Mouse (Mus musculus) C2C12 (cell line): ENCODE data around the gene Sorl1. TPM values are rescaled to one million over a fixed set of nuclear protein-coding genes. Genes with fewer than 3 reads are reported as not detected.

Experiments used
- H3K27me3 ChIP-seq: one replicate; pipeline ENCODE4 v1.6.1; 2011; ENCODE audit not compliant: control insufficient read depth, insufficient read depth, insufficient read length
- H3K36me3 ChIP-seq: one replicate; pipeline ENCODE4 v1.6.1; 2011; ENCODE audit not compliant: control insufficient read depth, insufficient read depth
- H3K4me3 ChIP-seq: one replicate; pipeline ENCODE4 v1.5.1; 2011; ENCODE audit warnings: mild to moderate bottlenecking, control low read depth; ENCODE audit not compliant: poor library complexity, insufficient read depth, severe bottlenecking
- H3K79me2 ChIP-seq: one replicate; pipeline ENCODE4 v1.6.1; 2011; ENCODE audit not compliant: control insufficient read depth, insufficient read depth
- H3K79me3 ChIP-seq: one replicate; pipeline ENCODE4 v1.6.1; 2011; ENCODE audit warnings: low read depth, control low read depth
- H3ac ChIP-seq: one replicate; pipeline ENCODE3; 2011; ENCODE audit warnings: low read depth; ENCODE audit not compliant: control insufficient read depth, insufficient read length
- CEBPB ChIP-seq: IDR thresholded peaks from one replicate; pipeline ENCODE4 v1.6.1; 2011; ENCODE audit warnings: low read depth, mild to moderate bottlenecking, control low read depth, moderate library complexity
- CTCF ChIP-seq: IDR thresholded peaks from one replicate; pipeline ENCODE4 v1.5.1; 2011; ENCODE audit not compliant: control insufficient read depth, insufficient read depth, insufficient read length
- FOSL1 ChIP-seq: IDR thresholded peaks from one replicate; pipeline ENCODE4 v1.8.0; 2011; ENCODE audit warnings: mild to moderate bottlenecking, low read length; ENCODE audit not compliant: poor library complexity, insufficient read depth, severe bottlenecking
- MAX ChIP-seq: IDR thresholded peaks from one replicate; pipeline ENCODE4 v1.6.1; 2011; ENCODE audit warnings: mild to moderate bottlenecking, control low read depth
- MYOD1 ChIP-seq: IDR thresholded peaks from one replicate; pipeline ENCODE4 v1.6.1; 2011; ENCODE audit warnings: low read depth; ENCODE audit not compliant: control insufficient read depth, insufficient read length
- MYOG ChIP-seq: IDR thresholded peaks from one replicate; pipeline ENCODE4 v1.6.1; 2011; ENCODE audit not compliant: control insufficient read depth, insufficient read length; ENCODE audit errors: extremely low read depth
- USF1 ChIP-seq: IDR thresholded peaks from one replicate; pipeline ENCODE4 v1.6.1; 2011; ENCODE audit warnings: low read depth, mild to moderate bottlenecking, control low read depth, moderate library complexity
- polyA plus RNA-seq: library from polyadenylated mRNA; unstranded; fragments of >200 nt; fragmentation: generic; extraction: Trizol; gene quantifications from one replicate; pipeline ENCODE4 v1.2.1, GENCODE M21; 2012; ENCODE audit warnings: missing spikeins

Gene Sorl1
- polyA plus RNA-seq, 1 experiment: 0.02 TPM

GRCm38 (mm10) chr9:41985636-41986035, 138.5 kb downstream of the Sorl1 start:
- H3K79me2 ChIP-seq: no peaks in the 10 kb centered on the region
- TF ChIP-seq MAX: no peak
- TF ChIP-seq CEBPB: no peak
- TF ChIP-seq CTCF: no peak
- no peak for TF ChIP-seq MYOG
- no peak for TF ChIP-seq USF1
- no peaks in the 10 kb centered on the region for H3K79me3 ChIP-seq
- H3K27me3 ChIP-seq: peaks cover 7% of the 10 kb centered on the region
- H3ac ChIP-seq: no peak overlapping the region
- H3K36me3 ChIP-seq: no peaks in the 10 kb centered on the region
- no peak overlapping the region for H3K4me3 ChIP-seq

- H3K4me3 ChIP-seq: no peak overlapping the region
- H3ac ChIP-seq: no peak overlapping the region
- peaks cover 7% of the 10 kb centered on the region for H3K27me3 ChIP-seq
- H3K36me3 ChIP-seq: no peaks in the 10 kb centered on the region
- TF ChIP-seq CTCF (no peak), FOSL1 (no peak), MYOG (no peak), CEBPB (no peak), MAX (no peak), MYOD1 (no peak)
- no peaks in the 10 kb centered on the region for H3K79me2 ChIP-seq
- H3K79me3 ChIP-seq: no peaks in the 10 kb centered on the region
These were observed 139.0 kb downstream of the Sorl1 start for GRCm38 (mm10) chr9:41985052-41985451.

- no peak overlapping the region for H3K4me3 ChIP-seq
- H3K79me2 ChIP-seq: no peaks in the 10 kb centered on the region
- H3K36me3 ChIP-seq: no peaks in the 10 kb centered on the region
- H3K27me3 ChIP-seq: peaks cover 7% of the 10 kb centered on the region
- TF ChIP-seq USF1: no peak
- TF ChIP-seq MAX: no peak
- TF ChIP-seq CEBPB: no peak
- no peak for TF ChIP-seq FOSL1
- no peak overlapping the region for H3ac ChIP-seq
- H3K79me3 ChIP-seq: no peaks in the 10 kb centered on the region
These were observed 139.8 kb downstream of the Sorl1 start for GRCm38 (mm10) chr9:41984306-41984705.

GRCm38 (mm10) chr9:41983286-41983685, 140.8 kb downstream of the Sorl1 start:
- H3ac ChIP-seq: no peak overlapping the region
- H3K36me3 ChIP-seq: no peaks in the 10 kb centered on the region
- H3K79me2 ChIP-seq: no peaks in the 10 kb centered on the region
- H3K27me3 ChIP-seq: peaks cover 7% of the 10 kb centered on the region
- H3K4me3 ChIP-seq: no peak overlapping the region
- H3K79me3 ChIP-seq: no peaks in the 10 kb centered on the region
- TF ChIP-seq FOSL1: no peak
- no peak for TF ChIP-seq USF1
- TF ChIP-seq MYOD1: no peak
- no peak for TF ChIP-seq CEBPB
- TF ChIP-seq MAX: no peak
- no peak for TF ChIP-seq MYOG
- no peak for TF ChIP-seq CTCF

GRCm38 (mm10) chr9:41982760-41983159, 141.3 kb downstream of the Sorl1 start:
- Histone ChIP-seq H3K79me3 (no peaks in the 10 kb centered on the region), H3K36me3 (no peaks in the 10 kb centered on the region), H3K4me3 (no peak overlapping the region), H3K27me3 (peaks cover 7% of the 10 kb centered on the region), H3ac (no peak overlapping the region), H3K79me2 (no peaks in the 10 kb centered on the region)
- TF ChIP-seq MYOD1: no peak
- no peak for TF ChIP-seq CEBPB
- TF ChIP-seq MYOG: no peak
- no peak for TF ChIP-seq MAX
- no peak for TF ChIP-seq FOSL1
- no peak for TF ChIP-seq USF1
- TF ChIP-seq CTCF: no peak

GRCm38 (mm10) chr9:41982023-41982422, 142.1 kb downstream of the Sorl1 start:
- no peak overlapping the region for H3ac ChIP-seq
- no peaks in the 10 kb centered on the region for H3K36me3 ChIP-seq
- TF ChIP-seq MYOD1: no peak
- TF ChIP-seq MAX: no peak
- TF ChIP-seq CEBPB: no peak
- no peak for TF ChIP-seq CTCF
- TF ChIP-seq USF1: no peak
- no peak for TF ChIP-seq FOSL1
- no peak for TF ChIP-seq MYOG
- no peaks in the 10 kb centered on the region for H3K79me2 ChIP-seq
- H3K79me3 ChIP-seq: no peaks in the 10 kb centered on the region
- H3K27me3 ChIP-seq: peaks cover 7% of the 10 kb centered on the region
- H3K4me3 ChIP-seq: no peak overlapping the region
